Mouse (Mus musculus): ENCODE measurements at regions not wholly inside any gene's neighbourhood (a gene's known extent, or its start where the extent isn't known, plus 50 kb on each side); places are given as distances from the start of the nearest gene placed in this dataset.

- Histone ChIP-seq H3K4me1 (ENCODE audit: control insufficient read depth, insufficient read depth, low read length) (peaks cover 4% of the 10 kb centered on the region; the same call in 1 of the 2 replicates), H3K27ac (replicated peaks; ENCODE audit: low read depth, low read length) (no peak overlapping the region), H3K4me2 (ENCODE audit: low read depth, low read length) (no peak overlapping the region), H3K9me3 (replicated peaks; ENCODE audit: control insufficient read depth, low read length) (no peaks in the 10 kb centered on the region), H3K9ac (replicated peaks; ENCODE audit: low read length) (no peak overlapping the region), H3K27me3 (ENCODE audit: control insufficient read depth, insufficient read depth, low read length) (no peaks in the 10 kb centered on the region), H3K36me3 (replicated peaks; ENCODE audit: control insufficient read depth, insufficient read depth, low read depth, low read length) (no peaks in the 10 kb centered on the region), H3K4me3 (ENCODE audit: low read depth, low read length) (no peak overlapping the region)
- DNase-seq (ENCODE audit: low spot score) (no peak), ATAC-seq (replicated peaks; ENCODE audit: insufficient number of reproducible peaks, low FRiP score, low TSS enrichment, low read depth) (no peak)
- 75% methylated on average over 6 of the region's 6 CpGs for WGBS
Measured at GRCm38 (mm10) chr9:59182906-59183305, 108.5 kb upstream of the Adpgk start.

DNA sequence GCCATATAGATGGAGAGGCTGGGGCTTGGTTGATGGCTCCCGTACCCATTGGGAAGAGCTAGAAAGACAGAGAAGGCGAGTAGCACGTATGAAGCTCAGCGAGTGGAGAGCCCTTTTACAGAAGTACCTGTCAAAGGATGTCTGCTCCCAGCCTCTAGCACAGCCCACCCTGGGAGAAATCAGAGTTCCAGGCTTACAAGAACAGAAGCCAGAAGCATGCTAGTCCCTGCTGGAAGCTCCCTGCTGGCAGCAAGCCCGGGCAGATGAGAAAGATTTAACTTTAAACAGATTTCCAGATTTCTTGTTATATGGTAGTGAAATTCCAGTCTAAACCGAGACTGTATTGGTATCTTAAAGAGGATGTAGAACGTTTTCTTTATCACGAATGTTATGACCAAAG is 108.9 kb upstream of the Adpgk start:
- Histone ChIP-seq H3K27me3 (ENCODE audit: control insufficient read depth, insufficient read depth, low read length) (no peaks in the 10 kb centered on the region), H3K9me3 (replicated peaks; ENCODE audit: control insufficient read depth, low read length) (no peaks in the 10 kb centered on the region), H3K4me1 (ENCODE audit: control insufficient read depth, insufficient read depth, low read length) (peaks cover 4% of the 10 kb centered on the region; the same call in 1 of the 2 replicates), H3K4me2 (ENCODE audit: low read depth, low read length) (no peak overlapping the region), H3K9ac (replicated peaks; ENCODE audit: low read length) (no peak overlapping the region), H3K4me3 (ENCODE audit: low read depth, low read length) (no peak overlapping the region), H3K36me3 (replicated peaks; ENCODE audit: control insufficient read depth, insufficient read depth, low read depth, low read length) (no peaks in the 10 kb centered on the region), H3K27ac (replicated peaks; ENCODE audit: low read depth, low read length) (no peak overlapping the region)
- DNase-seq (ENCODE audit: low spot score) = no peak
- 67% methylated on average over 8 of the region's 8 CpGs for WGBS
- no peak for ATAC-seq (replicated peaks; ENCODE audit: insufficient number of reproducible peaks, low FRiP score, low TSS enrichment, low read depth)

DNA sequence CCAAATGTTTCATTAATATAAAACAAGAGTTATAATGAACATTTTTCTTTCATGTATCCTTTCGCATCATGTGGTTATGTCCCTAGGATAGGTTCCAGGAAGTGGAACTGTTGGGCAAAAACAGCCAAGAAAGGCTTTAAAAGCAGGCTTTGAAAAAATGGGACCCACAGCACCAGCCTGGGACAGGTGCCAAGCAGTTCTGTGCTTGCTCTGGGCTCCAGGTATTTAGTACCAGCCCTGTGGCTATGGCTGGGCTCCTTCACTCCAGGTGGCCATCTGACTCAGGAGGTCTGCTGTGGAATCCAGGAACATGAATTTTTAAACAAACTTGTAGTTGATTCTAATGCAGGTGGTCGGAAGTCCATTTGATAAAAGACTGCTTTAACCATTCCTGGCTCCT is 119.8 kb upstream of the Adpgk start:
- no peak overlapping the region for H3K9ac ChIP-seq (replicated peaks; ENCODE audit: low read length)
- H3K27me3 ChIP-seq (ENCODE audit: control insufficient read depth, insufficient read depth, low read length) = no peaks in the 10 kb centered on the region
- no peaks in the 10 kb centered on the region for H3K9me3 ChIP-seq (replicated peaks; ENCODE audit: control insufficient read depth, low read length)
- no peak overlapping the region for H3K4me2 ChIP-seq (ENCODE audit: low read depth, low read length)
- no peak overlapping the region for H3K27ac ChIP-seq (replicated peaks; ENCODE audit: low read depth, low read length)
- ATAC-seq (replicated peaks; ENCODE audit: insufficient number of reproducible peaks, low FRiP score, low TSS enrichment, low read depth) = no peak
- no peaks in the 10 kb centered on the region for H3K4me1 ChIP-seq (ENCODE audit: control insufficient read depth, insufficient read depth, low read length)
- DNase-seq (ENCODE audit: low spot score) = no peak
- H3K4me3 ChIP-seq (ENCODE audit: low read depth, low read length) = no peak overlapping the region
- WGBS = 89% methylated on average over 2 of the region's 2 CpGs
- H3K36me3 ChIP-seq (replicated peaks; ENCODE audit: control insufficient read depth, insufficient read depth, low read depth, low read length) = no peaks in the 10 kb centered on the region

GRCm38 (mm10) chr9:59163390-59163976 is 127.2 kb upstream of the Neo1 start:
- DNase-seq (ENCODE audit: low spot score) (no peak), ATAC-seq (replicated peaks; ENCODE audit: insufficient number of reproducible peaks, low FRiP score, low TSS enrichment, low read depth) (peak; percentile 67; the same call in 1 of the 2 replicates)
- no peak overlapping the region for H3K27ac ChIP-seq (replicated peaks; ENCODE audit: low read depth, low read length)
- H3K9me3 ChIP-seq (replicated peaks; ENCODE audit: control insufficient read depth, low read length) = no peaks in the 10 kb centered on the region
- H3K4me2 ChIP-seq (ENCODE audit: low read depth, low read length) = no peak overlapping the region
- H3K36me3 ChIP-seq (replicated peaks; ENCODE audit: control insufficient read depth, insufficient read depth, low read depth, low read length) = no peaks in the 10 kb centered on the region
- no peak overlapping the region for H3K4me3 ChIP-seq (ENCODE audit: low read depth, low read length)
- H3K27me3 ChIP-seq (ENCODE audit: control insufficient read depth, insufficient read depth, low read length) = no peaks in the 10 kb centered on the region
- no peaks in the 10 kb centered on the region for H3K4me1 ChIP-seq (ENCODE audit: control insufficient read depth, insufficient read depth, low read length)
- no peak overlapping the region for H3K9ac ChIP-seq (replicated peaks; ENCODE audit: low read length)
- 50% methylated on average over 6 of the region's 6 CpGs for WGBS

DNA sequence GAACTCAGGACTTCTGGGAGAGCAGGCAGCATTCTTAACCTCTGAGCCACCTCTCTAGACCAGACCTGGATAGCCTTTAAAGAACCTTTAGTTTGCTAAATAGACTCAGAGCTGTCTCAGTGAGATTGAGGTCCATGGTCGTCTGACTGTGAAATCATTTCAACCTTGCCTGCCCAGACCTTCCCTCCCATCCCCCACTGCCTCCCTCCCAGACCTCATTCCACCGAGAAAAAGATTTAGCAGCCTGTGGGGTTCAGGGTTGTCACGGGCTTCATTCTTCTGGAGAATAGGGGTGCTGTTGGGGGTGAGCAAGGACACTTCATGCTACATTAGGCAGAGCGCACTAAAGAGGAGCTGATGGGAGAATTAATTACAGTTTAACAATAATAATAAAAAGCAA is 126.7 kb upstream of the Neo1 start:
- Histone ChIP-seq H3K4me3 (ENCODE audit: low read depth, low read length) (no peak overlapping the region), H3K4me1 (ENCODE audit: control insufficient read depth, insufficient read depth, low read length) (no peaks in the 10 kb centered on the region), H3K36me3 (replicated peaks; ENCODE audit: control insufficient read depth, insufficient read depth, low read depth, low read length) (no peaks in the 10 kb centered on the region), H3K4me2 (ENCODE audit: low read depth, low read length) (no peak overlapping the region), H3K9me3 (replicated peaks; ENCODE audit: control insufficient read depth, low read length) (no peaks in the 10 kb centered on the region), H3K27ac (replicated peaks; ENCODE audit: low read depth, low read length) (no peak overlapping the region), H3K27me3 (ENCODE audit: control insufficient read depth, insufficient read depth, low read length) (no peaks in the 10 kb centered on the region), H3K9ac (replicated peaks; ENCODE audit: low read length) (no peak overlapping the region)
- WGBS = 43% methylated on average over 4 of the region's 4 CpGs
- ATAC-seq (replicated peaks; ENCODE audit: insufficient number of reproducible peaks, low FRiP score, low TSS enrichment, low read depth) (no peak), DNase-seq (ENCODE audit: low spot score) (peak; percentile 17)

DNA sequence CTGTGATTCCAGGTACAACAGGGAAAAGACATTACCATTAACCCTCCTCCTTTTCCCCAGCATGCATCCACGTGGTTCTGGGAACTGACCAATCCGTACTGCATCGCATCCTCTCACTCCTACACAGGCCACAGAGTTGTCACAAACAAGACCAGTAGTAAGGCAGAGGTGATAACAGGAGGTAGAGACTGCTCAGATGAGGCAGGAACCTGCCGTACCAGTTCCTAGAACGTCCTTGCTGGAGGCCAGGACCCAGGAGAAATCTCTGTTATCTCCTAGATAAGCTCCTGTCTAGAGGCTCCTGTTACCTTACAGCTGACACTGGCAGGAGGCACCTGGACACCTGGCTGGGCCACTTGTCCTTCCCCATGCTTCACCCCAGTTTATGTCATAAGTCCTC is 121.4 kb upstream of the Neo1 start:
- Histone ChIP-seq H3K4me3 (ENCODE audit: low read depth, low read length) (no peak overlapping the region), H3K4me2 (ENCODE audit: low read depth, low read length) (no peak overlapping the region), H3K4me1 (ENCODE audit: control insufficient read depth, insufficient read depth, low read length) (no peaks in the 10 kb centered on the region), H3K27me3 (ENCODE audit: control insufficient read depth, insufficient read depth, low read length) (no peaks in the 10 kb centered on the region), H3K9ac (replicated peaks; ENCODE audit: low read length) (no peak overlapping the region), H3K27ac (replicated peaks; ENCODE audit: low read depth, low read length) (no peak overlapping the region), H3K9me3 (replicated peaks; ENCODE audit: control insufficient read depth, low read length) (no peaks in the 10 kb centered on the region), H3K36me3 (replicated peaks; ENCODE audit: control insufficient read depth, insufficient read depth, low read depth, low read length) (no peaks in the 10 kb centered on the region)
- WGBS = 72% methylated on average over 5 of the region's 5 CpGs
- DNase-seq (ENCODE audit: low spot score) = no peak
- ATAC-seq (replicated peaks; ENCODE audit: insufficient number of reproducible peaks, low FRiP score, low TSS enrichment, low read depth) = no peak

- ATAC-seq (replicated peaks; ENCODE audit: insufficient number of reproducible peaks, low FRiP score, low TSS enrichment, low read depth) = no peak
- WGBS = 72% methylated on average over 3 of the region's 3 CpGs
Measured at GRCm38 (mm10) chr9:59153945-59154344, 117.7 kb upstream of the Neo1 start.

DNA sequence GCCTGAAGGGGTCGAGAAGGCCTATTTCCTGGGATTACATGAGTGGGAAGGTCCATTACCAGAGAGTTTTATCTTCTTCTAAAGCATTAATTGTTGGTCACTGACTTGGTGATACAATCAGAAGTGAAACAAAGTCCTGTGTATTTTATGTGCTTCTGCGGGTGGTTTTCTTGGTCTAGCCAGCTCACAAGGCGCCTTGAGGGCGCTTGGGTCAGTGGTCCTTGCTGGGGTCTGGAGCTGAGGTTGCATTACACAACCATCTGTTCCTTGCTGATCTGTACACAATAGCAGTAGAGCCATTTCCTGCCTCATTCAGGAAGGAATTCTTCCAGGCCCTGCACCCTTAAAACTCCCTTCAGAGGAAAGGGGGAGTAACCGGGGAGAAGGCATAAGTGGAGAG is 116.9 kb upstream of the Neo1 start:
- WGBS = 49% methylated on average over 5 of the region's 5 CpGs
- Histone ChIP-seq H3K27me3 (ENCODE audit: control insufficient read depth, insufficient read depth, low read length) (no peaks in the 10 kb centered on the region), H3K9me3 (replicated peaks; ENCODE audit: control insufficient read depth, low read length) (no peaks in the 10 kb centered on the region), H3K4me3 (ENCODE audit: low read depth, low read length) (no peak overlapping the region), H3K36me3 (replicated peaks; ENCODE audit: control insufficient read depth, insufficient read depth, low read depth, low read length) (no peaks in the 10 kb centered on the region), H3K4me2 (ENCODE audit: low read depth, low read length) (no peak overlapping the region), H3K9ac (replicated peaks; ENCODE audit: low read length) (no peak overlapping the region), H3K27ac (replicated peaks; ENCODE audit: low read depth, low read length) (no peak overlapping the region), H3K4me1 (ENCODE audit: control insufficient read depth, insufficient read depth, low read length) (no peaks in the 10 kb centered on the region)
- no peak for ATAC-seq (replicated peaks; ENCODE audit: insufficient number of reproducible peaks, low FRiP score, low TSS enrichment, low read depth)
- no peak for DNase-seq (ENCODE audit: low spot score)

More at GRCm38 (mm10) chr9:59153945-59154344, 117.7 kb upstream of the Neo1 start:
- Histone ChIP-seq H3K27me3 (ENCODE audit: control insufficient read depth, insufficient read depth, low read length) (no peaks in the 10 kb centered on the region), H3K9ac (replicated peaks; ENCODE audit: low read length) (no peak overlapping the region), H3K4me3 (ENCODE audit: low read depth, low read length) (no peak overlapping the region), H3K4me2 (ENCODE audit: low read depth, low read length) (no peak overlapping the region), H3K4me1 (ENCODE audit: control insufficient read depth, insufficient read depth, low read length) (no peaks in the 10 kb centered on the region), H3K9me3 (replicated peaks; ENCODE audit: control insufficient read depth, low read length) (no peaks in the 10 kb centered on the region), H3K36me3 (replicated peaks; ENCODE audit: control insufficient read depth, insufficient read depth, low read depth, low read length) (no peaks in the 10 kb centered on the region), H3K27ac (replicated peaks; ENCODE audit: low read depth, low read length) (no peak overlapping the region)
- no peak for DNase-seq (ENCODE audit: low spot score)
